Mouse (Mus musculus): Measurements from ENCODE around the gene Asb14. TPM values are rescaled to one million over a fixed set of nuclear protein-coding genes. Genes with fewer than 3 reads are reported as not detected.
"Not testable (repeated sequence)": the region's sequence is repeated elsewhere in the genome, so short reads cannot be mapped to it uniquely, and the experiment has no call there.

Gene Asb14
- total and polyA plus RNA-seq, 2 experiments: 0.09 TPM; not detected in 1

GRCm38 (mm10) chr14:26899490-26899889 is 5.1 kb downstream of the Asb14 start:
- Histone ChIP-seq H3K27me3 (ENCODE audit: control insufficient read depth, insufficient read depth, low read length) (peaks cover 2% of the 10 kb centered on the region; the same call in 1 of the 2 replicates), H3K79me2 (ENCODE audit: control insufficient read depth, insufficient read depth, low read length) (no peaks in the 10 kb centered on the region), H3K27ac (replicated peaks; ENCODE audit: insufficient read depth, low read depth, low read length) (no peak overlapping the region), H3K4me3 (ENCODE audit: insufficient read depth, low read depth, low read length) (no peak overlapping the region), H3K36me3 (ENCODE audit: control insufficient read depth, insufficient read depth, low read length) (no peaks in the 10 kb centered on the region), H3K4me1 (ENCODE audit: control insufficient read depth, insufficient read depth, low read length) (no peaks in the 10 kb centered on the region), H3K9ac (ENCODE audit: low read depth, low read length) (no peak overlapping the region)
- no peak for TF ChIP-seq POLR2A (IDR thresholded peaks at IDR 0.05; ENCODE audit: extremely low read depth, insufficient read depth, low read length)
- no peak for TF ChIP-seq CTCF (IDR thresholded peaks at IDR 0.05; ENCODE audit: low read depth, low read length)
- WGBS: 82% methylated on average over 2 of the region's 2 CpGs
- DNase-seq (ENCODE audit: extremely low read depth, low read depth, low spot score): no peak

GRCm38 (mm10) chr14:26900893-26901292 is 6.5 kb downstream of the Asb14 start:
- Histone ChIP-seq H3K79me2 (ENCODE audit: control insufficient read depth, insufficient read depth, low read length) (no peaks in the 10 kb centered on the region), H3K27ac (replicated peaks; ENCODE audit: insufficient read depth, low read depth, low read length) (no peak overlapping the region), H3K36me3 (ENCODE audit: control insufficient read depth, insufficient read depth, low read length) (no peaks in the 10 kb centered on the region), H3K4me1 (ENCODE audit: control insufficient read depth, insufficient read depth, low read length) (no peaks in the 10 kb centered on the region), H3K4me3 (ENCODE audit: insufficient read depth, low read depth, low read length) (no peak overlapping the region), H3K9ac (ENCODE audit: low read depth, low read length) (no peak overlapping the region), H3K27me3 (ENCODE audit: control insufficient read depth, insufficient read depth, low read length) (peaks cover 2% of the 10 kb centered on the region; the same call in 1 of the 2 replicates)
- DNase-seq (ENCODE audit: extremely low read depth, low read depth, low spot score): no peak
- TF ChIP-seq CTCF (IDR thresholded peaks at IDR 0.05; ENCODE audit: low read depth, low read length) (no peak), POLR2A (IDR thresholded peaks at IDR 0.05; ENCODE audit: extremely low read depth, insufficient read depth, low read length) (no peak)
- WGBS: 83% methylated on average over 12 of the region's 12 CpGs

GRCm38 (mm10) chr14:26907401-26907800 is 13.0 kb downstream of the Asb14 start:
- no peaks in the 10 kb centered on the region for H3K36me3 ChIP-seq (ENCODE audit: control insufficient read depth, insufficient read depth, low read length)
- H3K4me3 ChIP-seq (ENCODE audit: insufficient read depth, low read depth, low read length): no peak overlapping the region
- no peak overlapping the region for H3K9ac ChIP-seq (ENCODE audit: low read depth, low read length)
- H3K27ac ChIP-seq (replicated peaks; ENCODE audit: insufficient read depth, low read depth, low read length): no peak overlapping the region
- no peak for DNase-seq (ENCODE audit: extremely low read depth, low read depth, low spot score)
- WGBS: 88% methylated on average over 4 of the region's 4 CpGs
- TF ChIP-seq POLR2A (IDR thresholded peaks at IDR 0.05; ENCODE audit: extremely low read depth, insufficient read depth, low read length): no peak
- no peak for TF ChIP-seq CTCF (IDR thresholded peaks at IDR 0.05; ENCODE audit: low read depth, low read length)
- H3K27me3 ChIP-seq (ENCODE audit: control insufficient read depth, insufficient read depth, low read length): no peaks in the 10 kb centered on the region
- no peaks in the 10 kb centered on the region for H3K4me1 ChIP-seq (ENCODE audit: control insufficient read depth, insufficient read depth, low read length)
- no peaks in the 10 kb centered on the region for H3K79me2 ChIP-seq (ENCODE audit: control insufficient read depth, insufficient read depth, low read length)

GRCm38 (mm10) chr14:26910461-26910860 is 16.1 kb downstream of the Asb14 start:
- H3K4me3 ChIP-seq (ENCODE audit: insufficient read depth, low read depth, low read length): not testable (repeated sequence)

GRCm38 (mm10) chr14:26911201-26911600 is 16.8 kb downstream of the Asb14 start:
- Histone ChIP-seq H3K27ac (replicated peaks; ENCODE audit: insufficient read depth, low read depth, low read length) (no peak overlapping the region), H3K79me2 (ENCODE audit: control insufficient read depth, insufficient read depth, low read length) (no peaks in the 10 kb centered on the region), H3K27me3 (ENCODE audit: control insufficient read depth, insufficient read depth, low read length) (no peaks in the 10 kb centered on the region), H3K4me1 (ENCODE audit: control insufficient read depth, insufficient read depth, low read length) (no peaks in the 10 kb centered on the region), H3K9ac (ENCODE audit: low read depth, low read length) (no peak overlapping the region), H3K4me3 (ENCODE audit: insufficient read depth, low read depth, low read length) (no peak overlapping the region), H3K36me3 (ENCODE audit: control insufficient read depth, insufficient read depth, low read length) (no peaks in the 10 kb centered on the region)
- TF ChIP-seq POLR2A (IDR thresholded peaks at IDR 0.05; ENCODE audit: extremely low read depth, insufficient read depth, low read length) (no peak), CTCF (IDR thresholded peaks at IDR 0.05; ENCODE audit: low read depth, low read length) (no peak)
- DNase-seq (ENCODE audit: extremely low read depth, low read depth, low spot score): no peak
- WGBS: 71% methylated on average over 6 of the region's 6 CpGs

More at GRCm38 (mm10) chr14:26910461-26910860, 16.1 kb downstream of the Asb14 start:
- H3K27me3 ChIP-seq (ENCODE audit: control insufficient read depth, insufficient read depth, low read length); DNase-seq (ENCODE audit: extremely low read depth, low read depth, low spot score); H3K79me2 ChIP-seq (ENCODE audit: control insufficient read depth, insufficient read depth, low read length); H3K36me3 ChIP-seq (ENCODE audit: control insufficient read depth, insufficient read depth, low read length); H3K27ac ChIP-seq (replicated peaks; ENCODE audit: insufficient read depth, low read depth, low read length); H3K9ac ChIP-seq (ENCODE audit: low read depth, low read length); H3K4me1 ChIP-seq (ENCODE audit: control insufficient read depth, insufficient read depth, low read length): not testable (repeated sequence)
- 62% methylated on average over 9 of the region's 9 CpGs for WGBS

GRCm38 (mm10) chr14:26911826-26912225 is 17.5 kb downstream of the Asb14 start:
- H3K4me1 ChIP-seq (ENCODE audit: control insufficient read depth, insufficient read depth, low read length): no peaks in the 10 kb centered on the region

More at GRCm38 (mm10) chr14:26911826-26912225, 17.5 kb downstream of the Asb14 start:
- Histone ChIP-seq H3K27me3 (ENCODE audit: control insufficient read depth, insufficient read depth, low read length) (no peaks in the 10 kb centered on the region), H3K27ac (replicated peaks; ENCODE audit: insufficient read depth, low read depth, low read length) (no peak overlapping the region), H3K79me2 (ENCODE audit: control insufficient read depth, insufficient read depth, low read length) (no peaks in the 10 kb centered on the region), H3K4me3 (ENCODE audit: insufficient read depth, low read depth, low read length) (no peak overlapping the region), H3K36me3 (ENCODE audit: control insufficient read depth, insufficient read depth, low read length) (no peaks in the 10 kb centered on the region), H3K9ac (ENCODE audit: low read depth, low read length) (no peak overlapping the region)
- no peak for DNase-seq (ENCODE audit: extremely low read depth, low read depth, low spot score)
- WGBS: 93% methylated on average over 13 of the region's 13 CpGs
- TF ChIP-seq POLR2A (IDR thresholded peaks at IDR 0.05; ENCODE audit: extremely low read depth, insufficient read depth, low read length): no peak
- no peak for TF ChIP-seq CTCF (IDR thresholded peaks at IDR 0.05; ENCODE audit: low read depth, low read length)
